31 mouse cellular contexts compared by ENCODE assay signal in genomic region chr4:155595777-155596176, GRCm38 (mm10). TPM values are rescaled to one million over a fixed set of nuclear protein-coding genes. Genes with fewer than 3 reads are reported as not detected.
DNase-seq lines count a peak whose midpoint lies in the region; ATAC-seq and TF ChIP-seq lines count a peak whose summit lies in the region.
"Had no signal": no experiment of that assay in that cellular context is flagged by ENCODE, and none has a peak within 500 bp of the region (broad histone marks: within the 10 kb centered on the region; RNA-seq: fewer than 3 reads in every experiment).

No protein-coding gene starts in this region.

- TF ChIP-seq CTCF in lung, postnatal 0 days (IDR thresholded peaks at IDR 0.05): no peak
- TF ChIP-seq CTCF in G1E (IDR thresholded peaks at IDR 0.05; ENCODE audit: low read depth, low read length): no peak
- no peak for TF ChIP-seq CTCF in midbrain, postnatal 0 days (IDR thresholded peaks at IDR 0.05)

- no peak overlapping the region for H3K4me2 ChIP-seq in lung, postnatal 0 days (replicated peaks; ENCODE audit: low read depth, low read length)
- no peak overlapping the region for H3K4me2 ChIP-seq in midbrain, postnatal 0 days (ENCODE audit: low read depth, low read length, poor library complexity, severe bottlenecking)
- H3K4me2 ChIP-seq: embryonic facial prominence, embryonic 15.5 days; forebrain, embryonic 15.5 days; hindbrain, embryonic 14.5 days; intestine, embryonic 15.5 days had no signal

- no peak overlapping the region for H3K9ac ChIP-seq in lung, postnatal 0 days (replicated peaks; ENCODE audit: low read depth)
- no peak overlapping the region for H3K9ac ChIP-seq in midbrain, postnatal 0 days (replicated peaks; ENCODE audit: low read length, poor library complexity, severe bottlenecking)
- H3K9ac ChIP-seq: embryonic facial prominence, embryonic 15.5 days; forebrain, embryonic 15.5 days; hindbrain, embryonic 14.5 days; intestine, embryonic 15.5 days had no signal

- H3K27me3 ChIP-seq in lung, postnatal 0 days (replicated peaks; ENCODE audit: insufficient read depth, low read length): no peaks in the 10 kb centered on the region
- H3K27me3 ChIP-seq in G1E (ENCODE audit: insufficient read depth, low read length): no peaks in the 10 kb centered on the region
- H3K27me3 ChIP-seq in midbrain, postnatal 0 days (ENCODE audit: insufficient read depth, low read length): no peaks in the 10 kb centered on the region
- H3K27me3 ChIP-seq: embryonic facial prominence, embryonic 15.5 days; forebrain, embryonic 15.5 days; intestine, embryonic 15.5 days had no signal

- no peaks in the 10 kb centered on the region for H3K9me3 ChIP-seq in lung, postnatal 0 days (ENCODE audit: low read length)
- H3K9me3 ChIP-seq in G1E (replicated peaks): no peaks in the 10 kb centered on the region
- H3K9me3 ChIP-seq in midbrain, postnatal 0 days (ENCODE audit: low read length): no peaks in the 10 kb centered on the region
- H3K9me3 ChIP-seq: embryonic facial prominence, embryonic 15.5 days; forebrain, embryonic 15.5 days; heart, embryonic 10.5 days; intestine, embryonic 15.5 days had no signal

- no peak overlapping the region for H3K27ac ChIP-seq in lung, postnatal 0 days (ENCODE audit: low read length)
- no peak overlapping the region for H3K27ac ChIP-seq in midbrain, postnatal 0 days (ENCODE audit: low read depth, low read length)
- H3K27ac ChIP-seq: embryonic facial prominence, embryonic 15.5 days; forebrain, embryonic 15.5 days; heart, embryonic 10.5 days; hindbrain, embryonic 14.5 days; intestine, embryonic 15.5 days had no signal

- H3K4me3 ChIP-seq in lung, postnatal 0 days (ENCODE audit: low read depth, low read length): no peak overlapping the region
- H3K4me3 ChIP-seq in G1E (ENCODE audit: low read depth, low read length): peak overlapping the region; percentile 62; the same call in 1 of the 2 replicates
- no peak overlapping the region for H3K4me3 ChIP-seq in midbrain, postnatal 0 days (ENCODE audit: low read depth, low read length)
- H3K4me3 ChIP-seq: embryonic facial prominence, embryonic 15.5 days; erythroblast, embryonic 14.5 days; forebrain, embryonic 15.5 days; heart, embryonic 10.5 days; intestine, embryonic 15.5 days had no signal

- H3K4me1 ChIP-seq in lung, postnatal 0 days (ENCODE audit: insufficient read depth, low read depth, low read length): no peaks in the 10 kb centered on the region
- peaks cover 66% of the 10 kb centered on the region for H3K4me1 ChIP-seq in G1E (ENCODE audit: insufficient read depth, low read depth, low read length)
- H3K4me1 ChIP-seq in midbrain, postnatal 0 days (ENCODE audit: insufficient read depth, low read length): no peaks in the 10 kb centered on the region
- H3K4me1 ChIP-seq: heart, embryonic 10.5 days; intestine, embryonic 15.5 days had no signal

- DNase-seq in adrenal gland, postnatal 36 days: peak; percentile 51
- no peak for DNase-seq in adrenal gland, adult 8-10 months
- peak; percentile 28 for DNase-seq in lung, postnatal 10 days
- DNase-seq in lung, postnatal 0 days (ENCODE audit: low spot score): no peak
- DNase-seq in 416B (ENCODE audit: low read depth): peak; percentile 94
- DNase-seq in G1E (ENCODE audit: low spot score): no peak
- DNase-seq in midbrain, postnatal 0 days (ENCODE audit: low spot score): no peak
- DNase-seq: adrenal gland, postnatal 25 days; B cell, adult 2 months; cerebellum, adult 11 months; cerebellum, adult 8-10 months; cerebellum, postnatal 14 days; embryo, embryonic 11 days; gastrocnemius, postnatal 36 days; heart, adult 11 months; heart, postnatal 14 days had no signal

- 65% methylated on average over 3 of the region's 3 CpGs for WGBS in lung, postnatal 0 days
- WGBS in midbrain, postnatal 0 days: 76% methylated on average over 3 of the region's 3 CpGs

- TF ChIP-seq EP300 in lung, postnatal 0 days (IDR thresholded peaks at IDR 0.05): no peak

- no peaks in the 10 kb centered on the region for H3K36me3 ChIP-seq in lung, postnatal 0 days (ENCODE audit: insufficient read depth, low read length)
- peaks cover 16% of the 10 kb centered on the region for H3K36me3 ChIP-seq in G1E (replicated peaks)
- peaks cover 3% of the 10 kb centered on the region; the same call in 1 of the 2 replicates for H3K36me3 ChIP-seq in midbrain, postnatal 0 days (ENCODE audit: insufficient read depth, low read length)
- H3K36me3 ChIP-seq: intestine, embryonic 15.5 days had no signal

- ATAC-seq in lung, postnatal 0 days: no peak
- ATAC-seq in G1E (ENCODE audit: extremely low read depth, insufficient number of reproducible peaks, low FRiP score, poor library complexity, severe bottlenecking): no peak
- no peak for ATAC-seq in midbrain, postnatal 0 days (ENCODE audit: low FRiP score)
- ATAC-seq: CD4-positive, CD25-positive, alpha-beta regulatory T cell, adult 4 months; forebrain, embryonic 15.5 days; intestine, embryonic 15.5 days had no signal

RNA-seq across cellular contexts. Expression of gene Slc35e2, which starts 5.4 kb away (rescaled TPM):
- total RNA-seq in adrenal gland, postnatal 36 days (2021): 10 to 100 TPM; 34.0 to 43.3 TPM
- 10 to 100 TPM; 38.8 to 54.2 (median 44.9) TPM for total RNA-seq in adrenal gland, adult 8-10 months (2022)
- 3.1 and 3.7 TPM in 2 replicates for polyA plus RNA-seq in lung, postnatal 0 days (2015; fragmentation: Nextera tagmentation; extraction: Ambion mirVana)
- 34.4 and 41.1 TPM in 2 replicates for total RNA-seq in G1E (2014; fragmentation: Nextera tagmentation)
- total RNA-seq in G1E (2017): 20.3 and 23.3 TPM in 2 replicates
- 2.0 and 2.3 TPM in 2 replicates for polyA plus RNA-seq in G1E (2012)
- total RNA-seq in midbrain, postnatal 0 days (2014; rRNA removed): 65.1 and 74.9 TPM in 2 replicates
- 14.7 and 14.8 TPM in 2 replicates for polyA plus RNA-seq in midbrain, postnatal 0 days (2015; fragmentation: Nextera tagmentation; extraction: Ambion mirVana)

RNA-seq across cellular contexts. Expression of gene Cdk11b, which starts 28.9 kb away (rescaled TPM):
- 10 to 100 TPM; 42.5 to 52.6 TPM for total RNA-seq in adrenal gland, postnatal 36 days (2021)
- total RNA-seq in adrenal gland, adult 8-10 months (2022): 10 to 100 TPM; 43.1 to 56.6 (median 47.3) TPM
- polyA plus RNA-seq in lung, postnatal 0 days (2015; fragmentation: Nextera tagmentation; extraction: Ambion mirVana): 67.3 and 74.4 TPM in 2 replicates
- 86.4 and 106 TPM in 2 replicates for total RNA-seq in G1E (2014; fragmentation: Nextera tagmentation)
- 41.4 and 53.3 TPM in 2 replicates for total RNA-seq in G1E (2017)
- polyA plus RNA-seq in G1E (2012): 114 and 144 TPM in 2 replicates
- total RNA-seq in midbrain, postnatal 0 days (2014; rRNA removed): 15.2 and 25.3 TPM in 2 replicates
- 60.2 and 64.1 TPM in 2 replicates for polyA plus RNA-seq in midbrain, postnatal 0 days (2015; fragmentation: Nextera tagmentation; extraction: Ambion mirVana)

RNA-seq across cellular contexts. Expression of gene Nadk, which starts 33.6 kb away (rescaled TPM):
- 100 to 1,000 TPM; 175 to 310 TPM for total RNA-seq in adrenal gland, postnatal 36 days (2021)
- total RNA-seq in adrenal gland, adult 8-10 months (2022): 100 to 1,000 TPM; 155 to 289 (median 213) TPM
- 70.9 and 76.3 TPM in 2 replicates for polyA plus RNA-seq in lung, postnatal 0 days (2015; fragmentation: Nextera tagmentation; extraction: Ambion mirVana)
- total RNA-seq in G1E (2014; fragmentation: Nextera tagmentation) (50.4 and 61.6 TPM in 2 replicates), G1E (2017) (67.5 and 76.3 TPM in 2 replicates)
- polyA plus RNA-seq in G1E (2012): 49.5 and 58.4 TPM in 2 replicates
- 69.1 and 81.6 TPM in 2 replicates for total RNA-seq in midbrain, postnatal 0 days (2014; rRNA removed)
- 48.2 and 56.6 TPM in 2 replicates for polyA plus RNA-seq in midbrain, postnatal 0 days (2015; fragmentation: Nextera tagmentation; extraction: Ambion mirVana)

RNA-seq across cellular contexts. Expression of gene Gm10563, which starts 49.4 kb away (rescaled TPM):
- total RNA-seq in adrenal gland, postnatal 36 days (2021): not detected
- total RNA-seq in adrenal gland, adult 8-10 months (2022): not detected
- polyA plus RNA-seq in lung, postnatal 0 days (2015; fragmentation: Nextera tagmentation; extraction: Ambion mirVana): not detected in 2 replicates
- total RNA-seq in G1E (2014; fragmentation: Nextera tagmentation): not detected in 2 replicates
- not detected in 2 replicates for total RNA-seq in G1E (2017)
- polyA plus RNA-seq in G1E (2012): not detected in 2 replicates
- not detected in 2 replicates for total RNA-seq in midbrain, postnatal 0 days (2014; rRNA removed)
- not detected in 2 replicates for polyA plus RNA-seq in midbrain, postnatal 0 days (2015; fragmentation: Nextera tagmentation; extraction: Ambion mirVana)
- total RNA-seq: adrenal gland, postnatal 25 days; common myeloid progenitor, adult 5-6 weeks; gastrocnemius, adult 8-10 months; gastrocnemius, postnatal 36 days; heart, postnatal 14 days; hematopoietic stem cell, adult 5-6 weeks; MEL had no signal
- polyA plus RNA-seq: brain, embryonic 14.5 days; CD4-positive, CD25-positive, alpha-beta regulatory T cell, adult 4 months; embryonic facial prominence, embryonic 11.5 days; embryonic facial prominence, embryonic 15.5 days; erythroblast, embryonic 14.5 days; forebrain, embryonic 11.5 days; forebrain, embryonic 15.5 days; heart, embryonic 10.5 days; heart, embryonic 14.5 days; hindbrain, embryonic 14.5 days; intestine, embryonic 15.5 days had no signal

RNA-seq across cellular contexts. Expression of gene Mmp23, which starts 57.4 kb away (rescaled TPM):
- 1 to 10 TPM; 5.5 to 8.9 TPM for total RNA-seq in adrenal gland, postnatal 36 days (2021)
- total RNA-seq in adrenal gland, adult 8-10 months (2022): 1 to 10 TPM; 4.8 to 8.4 (median 6.7) TPM
- polyA plus RNA-seq in lung, postnatal 0 days (2015; fragmentation: Nextera tagmentation; extraction: Ambion mirVana): 44.5 and 46.2 TPM in 2 replicates
- not detected in 2 replicates for total RNA-seq in G1E (2014; fragmentation: Nextera tagmentation)
- total RNA-seq in G1E (2017): 0.12 and 0.71 TPM in 2 replicates
- 0.08 and 0.29 TPM in 2 replicates for polyA plus RNA-seq in G1E (2012)
- 4.1 and 6.4 TPM in 2 replicates for total RNA-seq in midbrain, postnatal 0 days (2014; rRNA removed)
- polyA plus RNA-seq in midbrain, postnatal 0 days (2015; fragmentation: Nextera tagmentation; extraction: Ambion mirVana): 4.4 and 5.6 TPM in 2 replicates
- total RNA-seq: hematopoietic stem cell, adult 5-6 weeks had no signal
- polyA plus RNA-seq: CD4-positive, CD25-positive, alpha-beta regulatory T cell, adult 4 months; erythroblast, embryonic 14.5 days had no signal

Comparison
In these comparisons a context has a peak if more than half of its experiments do, and no peak if none do; other contexts are left out.
1. DNase-seq: peak in adrenal gland, postnatal 36 days (2 of 2), lung, postnatal 10 days (single experiment) and 416B (single experiment); none in adrenal gland, adult 8-10 months (single experiment), lung, postnatal 0 days (single experiment), G1E (single experiment) and midbrain, postnatal 0 days (single experiment).